Mouse (Mus musculus) bone marrow macrophage, adult 2 months (primary cell): ENCODE results near the gene Gm20379.

Experiments
- CTCF ChIP-seq: IDR thresholded peaks from 2 replicates; pipeline ENCODE4 v1.5.1; 2012; ENCODE audit warnings: low read depth, mild to moderate bottlenecking, low read length, moderate library complexity
- POLR2A ChIP-seq: IDR thresholded peaks from 2 replicates; pipeline ENCODE4 v1.6.1; 2012; ENCODE audit warnings: mild to moderate bottlenecking, low read depth, low read length, borderline replicate concordance

DNA sequence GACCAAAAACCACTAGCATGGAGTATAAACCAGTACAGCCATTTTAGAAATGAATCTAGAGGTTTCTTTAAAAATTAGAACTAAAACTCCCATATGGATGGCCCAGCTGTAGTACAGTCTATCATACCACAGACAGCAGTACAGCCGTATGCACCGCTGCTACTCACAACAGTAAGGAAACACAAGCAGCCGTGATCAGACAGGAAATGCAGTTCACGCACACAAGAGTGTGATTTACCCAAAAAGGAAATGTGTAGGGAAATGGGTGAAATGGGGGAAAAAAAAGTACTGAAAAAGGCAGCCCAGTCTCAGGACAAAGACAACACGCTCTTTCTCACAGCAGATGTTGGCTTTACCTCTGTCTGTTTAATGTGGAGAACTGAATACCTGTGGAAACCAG, 11.9 kb upstream of the Gm20379 start:
- TF ChIP-seq CTCF (no peak), POLR2A (no peak)
